Mouse (Mus musculus): ENCODE measurements around the gene Fcrlb. TPM values are rescaled to one million over a fixed set of nuclear protein-coding genes. Genes with fewer than 3 reads are reported as not detected.

Gene Fcrlb
- polyA plus RNA-seq, 1 experiment = not detected

DNA sequence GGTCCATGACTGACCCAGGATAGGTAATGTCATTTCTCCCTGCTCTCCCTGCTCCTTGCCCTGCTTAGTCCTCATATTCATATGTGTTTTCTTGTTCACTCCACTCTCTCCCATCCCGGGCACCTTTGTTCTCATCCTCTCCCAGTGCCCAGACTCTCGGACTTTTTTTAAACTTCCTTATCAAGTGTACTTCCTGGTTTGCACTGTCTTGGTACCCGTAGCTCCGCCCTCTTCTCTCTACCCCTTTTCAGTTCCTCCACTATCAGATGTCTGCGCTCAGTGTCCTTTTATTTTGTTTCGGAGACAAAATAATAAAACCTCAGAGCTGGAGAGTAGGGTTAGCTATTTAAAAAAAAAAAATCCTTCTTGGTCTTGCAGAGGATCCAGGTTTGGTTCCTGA is 11.7 kb upstream of the Fcrlb start:
- Histone ChIP-seq H3K79me2 (ENCODE audit: control insufficient read depth, insufficient read depth) (no peaks in the 10 kb centered on the region), H3K27me3 (ENCODE audit: control insufficient read depth, insufficient read depth, insufficient read length) (no peaks in the 10 kb centered on the region), H3ac (ENCODE audit: control insufficient read depth, insufficient read length, low read depth) (no peak overlapping the region), H3K4me3 (ENCODE audit: insufficient read depth, poor library complexity, severe bottlenecking) (no peak overlapping the region), H3K79me3 (ENCODE audit: low read depth) (no peaks in the 10 kb centered on the region), H3K36me3 (ENCODE audit: control insufficient read depth, insufficient read depth) (no peaks in the 10 kb centered on the region)
- no peak for TF ChIP-seq FOSL1 (IDR thresholded peaks at IDR 0.05; ENCODE audit: insufficient read depth, low read length, poor library complexity, severe bottlenecking)
- TF ChIP-seq CTCF (IDR thresholded peaks at IDR 0.05; ENCODE audit: control insufficient read depth, insufficient read depth, insufficient read length) = no peak
- TF ChIP-seq MYOG (IDR thresholded peaks at IDR 0.05; ENCODE audit: control insufficient read depth, extremely low read depth, insufficient read length) = no peak
- no peak for TF ChIP-seq CEBPB (IDR thresholded peaks at IDR 0.05; ENCODE audit: low read depth)
- TF ChIP-seq USF1 (IDR thresholded peaks at IDR 0.05; ENCODE audit: low read depth) = no peak
- TF ChIP-seq MAX (IDR thresholded peaks at IDR 0.05) = no peak
- no peak for TF ChIP-seq MYOD1 (IDR thresholded peaks at IDR 0.05; ENCODE audit: control insufficient read depth, insufficient read length, low read depth)

- no peak for TF ChIP-seq CEBPB (IDR thresholded peaks at IDR 0.05; ENCODE audit: low read depth)
- no peaks in the 10 kb centered on the region for H3K36me3 ChIP-seq (ENCODE audit: control insufficient read depth, insufficient read depth)
Measured at GRCm38 (mm10) chr1:170919308-170919707, 6.6 kb upstream of the Fcrlb start.

DNA sequence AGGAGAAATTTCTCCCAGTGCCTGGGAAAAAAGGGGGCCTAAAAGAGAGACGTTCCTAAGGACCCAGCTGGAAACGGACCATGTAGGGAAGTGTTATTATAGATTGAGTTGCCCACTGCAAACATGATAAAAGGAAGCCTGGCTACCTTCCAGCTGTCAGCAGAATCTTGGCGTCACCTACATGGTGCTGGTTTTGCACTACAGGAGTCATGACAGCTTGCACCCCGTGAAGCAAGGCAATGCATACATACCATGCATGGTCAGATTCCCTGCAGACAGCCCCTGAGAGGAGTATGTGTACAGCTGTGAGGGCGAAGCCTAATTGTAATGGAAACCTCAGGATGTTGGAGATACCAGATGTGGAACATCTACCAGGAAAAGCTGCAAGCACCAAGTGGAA is 2.9 kb upstream of the Fcrlb start:
- Histone ChIP-seq H3K4me3 (ENCODE audit: insufficient read depth, poor library complexity, severe bottlenecking) (no peak overlapping the region), H3ac (ENCODE audit: control insufficient read depth, insufficient read length, low read depth) (no peak overlapping the region), H3K27me3 (ENCODE audit: control insufficient read depth, insufficient read depth, insufficient read length) (no peaks in the 10 kb centered on the region), H3K79me3 (ENCODE audit: low read depth) (no peaks in the 10 kb centered on the region), H3K36me3 (ENCODE audit: control insufficient read depth, insufficient read depth) (no peaks in the 10 kb centered on the region), H3K79me2 (ENCODE audit: control insufficient read depth, insufficient read depth) (no peaks in the 10 kb centered on the region)
- TF ChIP-seq USF1 (IDR thresholded peaks at IDR 0.05; ENCODE audit: low read depth) = no peak
- TF ChIP-seq MYOD1 (IDR thresholded peaks at IDR 0.05; ENCODE audit: control insufficient read depth, insufficient read length, low read depth) = no peak
- TF ChIP-seq MAX (IDR thresholded peaks at IDR 0.05) = no peak

More at GRCm38 (mm10) chr1:170919308-170919707, 6.6 kb upstream of the Fcrlb start:
- Histone ChIP-seq H3K27me3 (ENCODE audit: control insufficient read depth, insufficient read depth, insufficient read length) (no peaks in the 10 kb centered on the region), H3K79me2 (ENCODE audit: control insufficient read depth, insufficient read depth) (no peaks in the 10 kb centered on the region), H3ac (ENCODE audit: control insufficient read depth, insufficient read length, low read depth) (no peak overlapping the region), H3K79me3 (ENCODE audit: low read depth) (no peaks in the 10 kb centered on the region), H3K4me3 (ENCODE audit: insufficient read depth, poor library complexity, severe bottlenecking) (no peak overlapping the region)

- Histone ChIP-seq H3K4me3 (ENCODE audit: insufficient read depth, poor library complexity, severe bottlenecking) (no peak overlapping the region), H3K27me3 (ENCODE audit: control insufficient read depth, insufficient read depth, insufficient read length) (peaks cover 9% of the 10 kb centered on the region), H3K79me2 (ENCODE audit: control insufficient read depth, insufficient read depth) (no peaks in the 10 kb centered on the region), H3K79me3 (ENCODE audit: low read depth) (no peaks in the 10 kb centered on the region), H3K36me3 (ENCODE audit: control insufficient read depth, insufficient read depth) (no peaks in the 10 kb centered on the region), H3ac (ENCODE audit: control insufficient read depth, insufficient read length, low read depth) (no peak overlapping the region)
- TF ChIP-seq MYOD1 (IDR thresholded peaks at IDR 0.05; ENCODE audit: control insufficient read depth, insufficient read length, low read depth) = no peak
- peak; percentile 35 for TF ChIP-seq FOSL1 (IDR thresholded peaks at IDR 0.05; ENCODE audit: insufficient read depth, low read length, poor library complexity, severe bottlenecking)
- peak; percentile 97 for TF ChIP-seq CEBPB (IDR thresholded peaks at IDR 0.05; ENCODE audit: low read depth)
Measured at GRCm38 (mm10) chr1:170911907-170912660, 657 bp downstream of the Fcrlb start.

- H3K36me3 ChIP-seq (ENCODE audit: control insufficient read depth, insufficient read depth) = no peaks in the 10 kb centered on the region
- TF ChIP-seq MYOD1 (IDR thresholded peaks at IDR 0.05; ENCODE audit: control insufficient read depth, insufficient read length, low read depth) = no peak
- no peak for TF ChIP-seq CEBPB (IDR thresholded peaks at IDR 0.05; ENCODE audit: low read depth)
- no peak for TF ChIP-seq CTCF (IDR thresholded peaks at IDR 0.05; ENCODE audit: control insufficient read depth, insufficient read depth, insufficient read length)
- no peak for TF ChIP-seq MAX (IDR thresholded peaks at IDR 0.05)
- TF ChIP-seq FOSL1 (IDR thresholded peaks at IDR 0.05; ENCODE audit: insufficient read depth, low read length, poor library complexity, severe bottlenecking) = no peak
- TF ChIP-seq MYOG (IDR thresholded peaks at IDR 0.05; ENCODE audit: control insufficient read depth, extremely low read depth, insufficient read length) = no peak
- TF ChIP-seq USF1 (IDR thresholded peaks at IDR 0.05; ENCODE audit: low read depth) = no peak
- H3K79me2 ChIP-seq (ENCODE audit: control insufficient read depth, insufficient read depth) = no peaks in the 10 kb centered on the region
- H3K4me3 ChIP-seq (ENCODE audit: insufficient read depth, poor library complexity, severe bottlenecking) = no peak overlapping the region
- peaks cover 9% of the 10 kb centered on the region for H3K27me3 ChIP-seq (ENCODE audit: control insufficient read depth, insufficient read depth, insufficient read length)
- H3ac ChIP-seq (ENCODE audit: control insufficient read depth, insufficient read length, low read depth) = no peak overlapping the region
- H3K79me3 ChIP-seq (ENCODE audit: low read depth) = no peaks in the 10 kb centered on the region
Measured at GRCm38 (mm10) chr1:170908341-170908740, 4.4 kb downstream of the Fcrlb start.

DNA sequence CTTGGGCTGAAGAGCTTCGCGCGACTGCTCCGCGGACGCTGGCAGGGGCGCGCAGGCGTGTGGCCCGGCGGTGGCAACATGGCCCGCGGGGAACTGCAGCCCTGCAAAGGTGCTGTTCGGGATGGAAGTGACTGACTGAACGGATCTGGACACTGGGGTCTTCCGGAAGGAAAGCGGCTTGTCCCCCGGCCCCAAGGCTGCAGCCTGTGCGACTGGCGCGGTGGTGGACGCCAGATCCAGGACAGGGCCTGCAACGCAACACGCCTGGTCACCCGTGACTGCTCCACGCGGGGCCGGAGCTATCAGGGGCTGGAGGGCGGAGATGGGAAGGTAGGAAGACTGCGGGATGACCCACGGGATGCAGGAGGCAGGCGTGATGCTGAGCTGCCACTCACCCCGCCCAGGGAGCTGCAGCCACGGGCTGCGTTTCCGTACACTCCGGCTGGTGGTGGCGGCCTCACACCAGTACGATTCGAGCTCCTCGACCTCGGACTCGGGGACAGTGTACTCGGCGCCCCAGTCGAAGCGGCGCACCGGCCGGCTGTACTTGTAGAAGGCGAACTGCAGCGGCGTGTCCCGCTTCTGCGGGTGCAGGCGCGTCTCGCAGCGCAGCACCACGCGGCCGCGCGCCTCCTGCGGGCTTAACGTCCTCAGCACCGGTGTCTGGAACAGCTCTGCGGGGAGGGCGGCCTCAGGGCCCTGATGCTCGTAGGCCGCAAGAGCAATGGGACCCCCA is 5.1 kb downstream of the Fcrlb start:
- no peaks in the 10 kb centered on the region for H3K79me3 ChIP-seq (ENCODE audit: low read depth)
- H3K36me3 ChIP-seq (ENCODE audit: control insufficient read depth, insufficient read depth) = no peaks in the 10 kb centered on the region
- H3K27me3 ChIP-seq (ENCODE audit: control insufficient read depth, insufficient read depth, insufficient read length) = peaks cover 9% of the 10 kb centered on the region
- no peak for TF ChIP-seq CTCF (IDR thresholded peaks at IDR 0.05; ENCODE audit: control insufficient read depth, insufficient read depth, insufficient read length)
- TF ChIP-seq CEBPB (IDR thresholded peaks at IDR 0.05; ENCODE audit: low read depth) = no peak
- no peak for TF ChIP-seq MYOD1 (IDR thresholded peaks at IDR 0.05; ENCODE audit: control insufficient read depth, insufficient read length, low read depth)
- TF ChIP-seq FOSL1 (IDR thresholded peaks at IDR 0.05; ENCODE audit: insufficient read depth, low read length, poor library complexity, severe bottlenecking) = no peak
- no peak for TF ChIP-seq MAX (IDR thresholded peaks at IDR 0.05)
- TF ChIP-seq MYOG (IDR thresholded peaks at IDR 0.05; ENCODE audit: control insufficient read depth, extremely low read depth, insufficient read length) = no peak
- TF ChIP-seq USF1 (IDR thresholded peaks at IDR 0.05; ENCODE audit: low read depth) = no peak
- H3K4me3 ChIP-seq (ENCODE audit: insufficient read depth, poor library complexity, severe bottlenecking) = no peak overlapping the region
- no peaks in the 10 kb centered on the region for H3K79me2 ChIP-seq (ENCODE audit: control insufficient read depth, insufficient read depth)
- no peak overlapping the region for H3ac ChIP-seq (ENCODE audit: control insufficient read depth, insufficient read length, low read depth)

All from C2C12 (cell line).